Mouse (Mus musculus) small intestine, adult 2 months (tissue): ENCODE results near the gene Gemin7. TPM values are rescaled to one million over a fixed set of nuclear protein-coding genes. Genes with fewer than 3 reads are reported as not detected.

Source experiments
- H3K27ac ChIP-seq: fragments of 200-500 bp; 2 replicates; pipeline ENCODE4 v1.5.1; 2012; ENCODE audit warnings: low read depth, low read length, control low read depth, inconsistent platforms; ENCODE audit not compliant: insufficient read depth
- H3K27me3 ChIP-seq: fragments of 200-500 bp; 2 replicates; pipeline ENCODE4 v1.6.1; 2012; ENCODE audit warnings: mild to moderate bottlenecking, moderate library complexity, low read length, inconsistent platforms; ENCODE audit not compliant: control insufficient read depth, insufficient read depth
- H3K36me3 ChIP-seq: fragments of 200-500 bp; 2 replicates; pipeline ENCODE4 v1.6.1; 2012; ENCODE audit warnings: mild to moderate bottlenecking, low read length, control low read depth, inconsistent platforms; ENCODE audit not compliant: control insufficient read depth, insufficient read depth
- H3K4me1 ChIP-seq: fragments of 200-500 bp; 2 replicates; pipeline ENCODE4 v1.6.1; 2012; ENCODE audit warnings: low read length, inconsistent platforms, mixed read lengths; ENCODE audit not compliant: control insufficient read depth, insufficient read depth, insufficient read length
- H3K4me3 ChIP-seq: fragments of 200-500 bp; 2 replicates; pipeline ENCODE4 v1.5.1; 2012; ENCODE audit warnings: low read depth, mild to moderate bottlenecking, control low read depth, inconsistent platforms, low read length, moderate library complexity
- CTCF ChIP-seq: fragments of 200-500 bp; IDR thresholded peaks from 2 replicates; pipeline ENCODE4 v1.5.1; 2012; ENCODE audit warnings: low read depth, mild to moderate bottlenecking, control low read depth, inconsistent platforms, low read length, moderate library complexity, mixed read lengths; ENCODE audit not compliant: insufficient replicate concordance, insufficient read length; ENCODE audit errors: extremely low read depth
- POLR2A ChIP-seq: fragments of 200-500 bp; IDR thresholded peaks from 2 replicates; pipeline ENCODE4 v1.6.1; 2012; ENCODE audit warnings: low read depth, mild to moderate bottlenecking, control low read depth, inconsistent platforms, low read length, moderate library complexity
- WGBS: fragments of 180-500 bp; shearing (Covaris S2); methylation state at CpG from one replicate; pipeline ENCODE4 v1.1.7; 2018; 5-methylcytosine and 5-hydroxymethylcytosine counted together
- polyA plus RNA-seq: library from polyadenylated mRNA; depleted of rRNA; stranded (reverse); fragments of >200 nt; gene quantifications from 2 replicates; pipeline ENCODE4 v1.2.3, GENCODE M21; 2012

Gene Gemin7
- polyA plus RNA-seq, 1 experiment = 146 TPM

- peaks cover 2% of the 10 kb centered on the region; the same call in 1 of the 2 replicates for H3K36me3 ChIP-seq
- H3K4me1 ChIP-seq = peaks cover 44% of the 10 kb centered on the region
- H3K4me3 ChIP-seq = no peak overlapping the region
- H3K27ac ChIP-seq = 0 out of 2 replicates have a peak overlapping the region, but pooled peaks have one; percentile 71
- TF ChIP-seq POLR2A (no peak), CTCF (no peak)
- 64% methylated on average over 6 of the region's 6 CpGs for WGBS
- H3K27me3 ChIP-seq = no peaks in the 10 kb centered on the region
Measured at GRCm38 (mm10) chr7:19557982-19558900, 19.2 kb downstream of the Gemin7 start.

GRCm38 (mm10) chr7:19557086-19557485, 20.3 kb downstream of the Gemin7 start:
- 45% methylated on average over 2 of the region's 2 CpGs for WGBS
- Histone ChIP-seq H3K4me3 (no peak overlapping the region), H3K27me3 (no peaks in the 10 kb centered on the region), H3K27ac (peak overlapping the region; percentile 71), H3K36me3 (peaks cover 2% of the 10 kb centered on the region; the same call in 1 of the 2 replicates), H3K4me1 (peaks cover 46% of the 10 kb centered on the region)
- TF ChIP-seq POLR2A (no peak), CTCF (no peak)

GRCm38 (mm10) chr7:19554168-19554567, 23.2 kb downstream of the Gemin7 start:
- peaks cover 2% of the 10 kb centered on the region; the same call in 1 of the 2 replicates for H3K36me3 ChIP-seq
- H3K4me1 ChIP-seq = peaks cover 38% of the 10 kb centered on the region
- H3K27me3 ChIP-seq = no peaks in the 10 kb centered on the region
- no peak for TF ChIP-seq POLR2A
- H3K27ac ChIP-seq = no peak overlapping the region
- WGBS = 89% methylated on average over 1 of the region's 1 CpGs
- H3K4me3 ChIP-seq = no peak overlapping the region

- 28% methylated on average over 2 of the region's 2 CpGs for WGBS
Measured at GRCm38 (mm10) chr7:19552443-19552842, 25.0 kb downstream of the Gemin7 start.

GRCm38 (mm10) chr7:19551634-19552033, 25.8 kb downstream of the Gemin7 start:
- H3K36me3 ChIP-seq = peaks cover 2% of the 10 kb centered on the region; the same call in 1 of the 2 replicates
- peak overlapping the region; percentile 5; the same call in 1 of the 2 replicates for H3K27ac ChIP-seq
- 34% methylated on average over 5 of the region's 5 CpGs for WGBS
- H3K27me3 ChIP-seq = no peaks in the 10 kb centered on the region
- peaks cover 23% of the 10 kb centered on the region for H3K4me1 ChIP-seq
- H3K4me3 ChIP-seq = no peak overlapping the region
- TF ChIP-seq CTCF (no peak), POLR2A (no peak)

More at GRCm38 (mm10) chr7:19552443-19552842, 25.0 kb downstream of the Gemin7 start:
- no peak overlapping the region for H3K4me3 ChIP-seq
- peaks cover 2% of the 10 kb centered on the region; the same call in 1 of the 2 replicates for H3K36me3 ChIP-seq
- H3K27me3 ChIP-seq = no peaks in the 10 kb centered on the region
- peak overlapping the region; percentile 5; the same call in 1 of the 2 replicates for H3K27ac ChIP-seq
- TF ChIP-seq CTCF (no peak), POLR2A (no peak)
- peaks cover 27% of the 10 kb centered on the region for H3K4me1 ChIP-seq

- Histone ChIP-seq H3K27me3 (no peaks in the 10 kb centered on the region), H3K36me3 (no peaks in the 10 kb centered on the region), H3K4me3 (no peak overlapping the region), H3K27ac (no peak overlapping the region), H3K4me1 (peaks cover 22% of the 10 kb centered on the region; the same call in 1 of the 2 replicates)
- no peak for TF ChIP-seq CTCF
- no peak for TF ChIP-seq POLR2A
- 61% methylated on average over 10 of the region's 10 CpGs for WGBS
Measured at GRCm38 (mm10) chr7:19549394-19549793, 28.0 kb downstream of the Gemin7 start.

GRCm38 (mm10) chr7:19547344-19547969, 29.9 kb downstream of the Gemin7 start:
- H3K36me3 ChIP-seq = no peaks in the 10 kb centered on the region
- 42% methylated on average over 2 of the region's 2 CpGs for WGBS
- H3K4me1 ChIP-seq = peaks cover 19% of the 10 kb centered on the region; the same call in 1 of the 2 replicates
- TF ChIP-seq CTCF = no peak
- H3K4me3 ChIP-seq = no peak overlapping the region
- no peak overlapping the region for H3K27ac ChIP-seq
- no peaks in the 10 kb centered on the region for H3K27me3 ChIP-seq
